Mouse (Mus musculus) midbrain, embryonic 16.5 days (tissue): ENCODE measurements around the gene Rap1gds1. TPM values are rescaled to one million over a fixed set of nuclear protein-coding genes. Genes with fewer than 3 reads are reported as not detected.

Experiments used
- ATAC-seq: fragments of 200-750 bp; cut with Nextera tagmentation; 2 replicates; pipeline ENCODE4 v1.8.0; 2017; ENCODE audit warnings: moderate TSS enrichment
- H3K27ac ChIP-seq: fragments of 300-500 bp; sonication (generic); 2 replicates; pipeline ENCODE4 v1.5.1; 2014; ENCODE audit warnings: mild to moderate bottlenecking, low read length, mixed read lengths
- H3K27me3 ChIP-seq: fragments of 300-500 bp; sonication (generic); 2 replicates; pipeline ENCODE4 v1.6.1; 2014; ENCODE audit warnings: low read depth, low read length, mixed read lengths; ENCODE audit not compliant: control insufficient read depth, insufficient read depth
- H3K36me3 ChIP-seq: fragments of 300-500 bp; sonication (generic); 2 replicates; pipeline ENCODE4 v1.6.1; 2014; ENCODE audit warnings: mild to moderate bottlenecking, low read length, moderate library complexity, mixed read lengths; ENCODE audit not compliant: control insufficient read depth, insufficient read depth
- H3K4me1 ChIP-seq: fragments of 300-500 bp; sonication (generic); 2 replicates; pipeline ENCODE4 v1.6.1; 2014; ENCODE audit warnings: mild to moderate bottlenecking, low read length, mixed read lengths; ENCODE audit not compliant: control insufficient read depth, insufficient read depth
- H3K4me2 ChIP-seq: fragments of 300-500 bp; sonication (generic); 2 replicates; pipeline ENCODE4 v1.6.1; 2014; ENCODE audit warnings: mild to moderate bottlenecking, low read length, mixed read lengths
- H3K4me3 ChIP-seq: fragments of 300-500 bp; sonication (generic); 2 replicates; pipeline ENCODE4 v1.5.1; 2014; ENCODE audit warnings: low read depth, mild to moderate bottlenecking, low read length, moderate library complexity, mixed read lengths
- H3K9ac ChIP-seq: fragments of 300-500 bp; sonication (generic); 2 replicates; pipeline ENCODE4 v1.6.1; 2014; ENCODE audit warnings: low read depth, low read length, mixed read lengths
- H3K9me3 ChIP-seq: fragments of 300-500 bp; sonication (generic); replicated peaks from 2 replicates; pipeline ENCODE4 v1.6.1; 2014; ENCODE audit warnings: mild to moderate bottlenecking, low read length, mixed read lengths; ENCODE audit not compliant: control insufficient read depth, poor library complexity, severe bottlenecking
- WGBS: fragments of 180-500 bp; shearing (Covaris S2); extraction: QIAGEN DNeasy Blood & Tissue Kit; methylation state at CpG from one replicate; pipeline ENCODE4 v1.1.7; 2014; 5-methylcytosine and 5-hydroxymethylcytosine counted together
- polyA plus RNA-seq: library from polyadenylated mRNA; unstranded; fragments of >200 nt; fragmentation: Nextera tagmentation; extraction: Ambion mirVana; gene quantifications from 2 replicates; pipeline ENCODE4 v1.2.1, GENCODE M21; 2015

Gene Rap1gds1
- polyA plus RNA-seq, 1 experiment from 2014 or later: 82.9 TPM

- WGBS: 86% methylated on average over 4 of the region's 4 CpGs
- Histone ChIP-seq H3K9me3 (0 out of 2 replicates have a peak, but pooled peaks cover 2% of the 10 kb centered on the region), H3K9ac (no peak overlapping the region), H3K4me2 (no peak overlapping the region), H3K27me3 (no peaks in the 10 kb centered on the region), H3K27ac (no peak overlapping the region), H3K4me1 (no peaks in the 10 kb centered on the region), H3K36me3 (peaks cover 3% of the 10 kb centered on the region; the same call in 1 of the 2 replicates), H3K4me3 (no peak overlapping the region)
- ATAC-seq: no peak
Observed at GRCm38 (mm10) chr3:139030644-139031227, 44.3 kb downstream of the Rap1gds1 start.

GRCm38 (mm10) chr3:139025077-139025476 lies 49.9 kb downstream of the Rap1gds1 start:
- Histone ChIP-seq H3K4me3 (no peak overlapping the region), H3K4me1 (peaks cover 4% of the 10 kb centered on the region; the same call in 1 of the 2 replicates), H3K27me3 (no peaks in the 10 kb centered on the region), H3K4me2 (no peak overlapping the region), H3K27ac (no peak overlapping the region), H3K36me3 (no peaks in the 10 kb centered on the region), H3K9ac (no peak overlapping the region), H3K9me3 (no peaks in the 10 kb centered on the region)
- 89% methylated on average over 5 of the region's 5 CpGs for WGBS
- ATAC-seq: no peak

GRCm38 (mm10) chr3:139023585-139023984 lies 51.4 kb downstream of the Rap1gds1 start:
- H3K27me3 ChIP-seq: no peaks in the 10 kb centered on the region
- no peaks in the 10 kb centered on the region for H3K9me3 ChIP-seq
- no peak overlapping the region for H3K9ac ChIP-seq
- 42% methylated on average over 8 of the region's 8 CpGs for WGBS
- ATAC-seq: peak; percentile 80
- peaks cover 4% of the 10 kb centered on the region; the same call in 1 of the 2 replicates for H3K4me1 ChIP-seq
- no peak overlapping the region for H3K27ac ChIP-seq
- no peak overlapping the region for H3K4me3 ChIP-seq
- H3K36me3 ChIP-seq: no peaks in the 10 kb centered on the region
- H3K4me2 ChIP-seq: no peak overlapping the region

GRCm38 (mm10) chr3:139012352-139012751 lies 62.6 kb downstream of the Rap1gds1 start:
- Histone ChIP-seq H3K36me3 (peaks cover 2% of the 10 kb centered on the region; the same call in 1 of the 2 replicates), H3K9ac (no peak overlapping the region), H3K4me1 (no peaks in the 10 kb centered on the region), H3K27me3 (no peaks in the 10 kb centered on the region), H3K27ac (no peak overlapping the region), H3K4me3 (no peak overlapping the region), H3K4me2 (no peak overlapping the region), H3K9me3 (no peaks in the 10 kb centered on the region)
- 86% methylated on average over 9 of the region's 9 CpGs for WGBS
- no peak for ATAC-seq

GRCm38 (mm10) chr3:139005669-139006068 lies 69.3 kb downstream of the Rap1gds1 start:
- H3K27me3 ChIP-seq: no peaks in the 10 kb centered on the region
- ATAC-seq: no peak; the same call in 1 of the 2 replicates

GRCm38 (mm10) chr3:139002774-139003173 lies 72.2 kb downstream of the Rap1gds1 start:
- no peak for ATAC-seq
- H3K27me3 ChIP-seq: no peaks in the 10 kb centered on the region
- 95% methylated on average over 6 of the region's 6 CpGs for WGBS
- no peak overlapping the region for H3K4me2 ChIP-seq
- H3K4me1 ChIP-seq: peaks cover 3% of the 10 kb centered on the region; the same call in 1 of the 2 replicates
- no peaks in the 10 kb centered on the region for H3K9me3 ChIP-seq
- no peak overlapping the region for H3K4me3 ChIP-seq
- H3K27ac ChIP-seq: no peak overlapping the region
- H3K36me3 ChIP-seq: no peaks in the 10 kb centered on the region
- H3K9ac ChIP-seq: no peak overlapping the region

More at GRCm38 (mm10) chr3:139005669-139006068, 69.3 kb downstream of the Rap1gds1 start:
- Histone ChIP-seq H3K36me3 (no peaks in the 10 kb centered on the region), H3K9me3 (no peaks in the 10 kb centered on the region), H3K4me3 (no peak overlapping the region), H3K27ac (no peak overlapping the region), H3K4me2 (no peak overlapping the region), H3K9ac (no peak overlapping the region), H3K4me1 (no peaks in the 10 kb centered on the region; the same call in 1 of the 2 replicates)

- H3K4me3 ChIP-seq: no peak overlapping the region
- H3K9ac ChIP-seq: no peak overlapping the region
- H3K4me2 ChIP-seq: no peak overlapping the region
- H3K27me3 ChIP-seq: no peaks in the 10 kb centered on the region
- H3K27ac ChIP-seq: no peak overlapping the region
- WGBS: 79% methylated on average over 9 of the region's 9 CpGs
- H3K9me3 ChIP-seq: peaks cover 7% of the 10 kb centered on the region; the same call in 1 of the 2 replicates
- peaks cover 3% of the 10 kb centered on the region; the same call in 1 of the 2 replicates for H3K4me1 ChIP-seq
- H3K36me3 ChIP-seq: peaks cover 9% of the 10 kb centered on the region
- no peak for ATAC-seq
Observed at GRCm38 (mm10) chr3:139000071-139000867, 74.7 kb downstream of the Rap1gds1 start.

GRCm38 (mm10) chr3:138993473-138993872 lies 81.5 kb downstream of the Rap1gds1 start:
- H3K9me3 ChIP-seq: peaks cover 7% of the 10 kb centered on the region; the same call in 1 of the 2 replicates

GRCm38 (mm10) chr3:138991367-138991766 lies 83.6 kb downstream of the Rap1gds1 start:
- H3K36me3 ChIP-seq: peaks cover 1% of the 10 kb centered on the region
- no peak; the same call in 1 of the 2 replicates for ATAC-seq
- H3K4me3 ChIP-seq: no peak overlapping the region
- H3K27me3 ChIP-seq: no peaks in the 10 kb centered on the region
- 91% methylated on average over 1 of the region's 1 CpGs for WGBS
- no peak overlapping the region for H3K4me2 ChIP-seq
- peaks cover 8% of the 10 kb centered on the region; the same call in 1 of the 2 replicates for H3K9me3 ChIP-seq
- H3K4me1 ChIP-seq: 0 out of 2 replicates have a peak, but pooled peaks cover 2% of the 10 kb centered on the region
- no peak overlapping the region for H3K9ac ChIP-seq
- H3K27ac ChIP-seq: no peak overlapping the region

More at GRCm38 (mm10) chr3:138993473-138993872, 81.5 kb downstream of the Rap1gds1 start:
- H3K4me3 ChIP-seq: no peak overlapping the region
- H3K4me1 ChIP-seq: 0 out of 2 replicates have a peak, but pooled peaks cover 2% of the 10 kb centered on the region
- no peak for ATAC-seq
- WGBS: 63% methylated on average over 5 of the region's 5 CpGs
- no peak overlapping the region for H3K9ac ChIP-seq
- peaks cover 9% of the 10 kb centered on the region for H3K36me3 ChIP-seq
- H3K4me2 ChIP-seq: no peak overlapping the region
- H3K27ac ChIP-seq: no peak overlapping the region
- H3K27me3 ChIP-seq: no peaks in the 10 kb centered on the region
